ENCODE assay signal across 8 mouse cellular contexts in genomic region chr16:21644066-21644561, GRCm38 (mm10). TPM values are rescaled to one million over a fixed set of nuclear protein-coding genes. Genes with fewer than 3 reads are reported as not detected.
DNase-seq lines count a peak whose midpoint lies in the region; ATAC-seq lines count a peak whose summit lies in the region.

No protein-coding gene starts in this region.

- H3K9me3 ChIP-seq in forebrain, embryonic 14.5 days (replicated peaks; ENCODE audit: control insufficient read depth, low read length): no peaks in the 10 kb centered on the region

- no peak overlapping the region for H3K9ac ChIP-seq in forebrain, embryonic 14.5 days (ENCODE audit: low read length)

- 0 out of 2 replicates have a peak, but pooled peaks have one; percentile 46 for ATAC-seq in forebrain, embryonic 14.5 days

- intact Hi-C loops in heart, postnatal 25 days (cut with DNase I): loop anchor here (2.0 kb wide), 1 partner anchor 49 kb away; no protein-coding TSS in a partner anchor

- peaks cover 17% of the 10 kb centered on the region; the same call in 1 of the 2 replicates for H3K36me3 ChIP-seq in forebrain, embryonic 14.5 days (ENCODE audit: control insufficient read depth, insufficient read depth, low read length)

- peak; percentile 49 to 60 for DNase-seq in layer of hippocampus, postnatal 10 days (ENCODE audit: low spot score in 2 of 2)
- no peak for DNase-seq in layer of hippocampus, adult 18-20 months (ENCODE audit: low spot score in 2 of 2)
- DNase-seq in forebrain, embryonic 14.5 days (ENCODE audit: low spot score): no peak
- peak; percentile 65 for DNase-seq in heart, postnatal 25 days (ENCODE audit: low spot score)
- DNase-seq in kidney, postnatal 4 days: peak; percentile 84 to 90
- peak; percentile 73 for DNase-seq in lung, postnatal 36 days
- DNase-seq in testis, postnatal 10 days (ENCODE audit: low spot score): peak; percentile 70
- no peak for DNase-seq in adipocyte (ENCODE audit: low spot score)

- H3K4me1 ChIP-seq in forebrain, embryonic 14.5 days (ENCODE audit: control insufficient read depth, insufficient read depth, low read length): no peaks in the 10 kb centered on the region

- H3K4me2 ChIP-seq in forebrain, embryonic 14.5 days (ENCODE audit: low read length): no peak overlapping the region

- no peak overlapping the region for H3K4me3 ChIP-seq in forebrain, embryonic 14.5 days (ENCODE audit: low read depth, low read length)

- H3K27me3 ChIP-seq in forebrain, embryonic 14.5 days (replicated peaks; ENCODE audit: control insufficient read depth, insufficient read depth, low read length): no peaks in the 10 kb centered on the region

- peak overlapping the region; percentile 46; the same call in 1 of the 2 replicates for H3K27ac ChIP-seq in forebrain, embryonic 14.5 days (ENCODE audit: low read depth, low read length)

- WGBS in forebrain, embryonic 14.5 days: 62% methylated on average over 17 of the region's 17 CpGs

RNA-seq across cellular contexts. Expression of gene 2510009E07Rik, which starts 50.4 kb away (rescaled TPM):
- 10 to 100 TPM; 65.8 to 70.8 TPM for total RNA-seq in layer of hippocampus, postnatal 10 days (2021)
- 10 to 100 TPM; 38.0 to 43.8 TPM for total RNA-seq in layer of hippocampus, adult 18-20 months (2021)
- polyA plus RNA-seq in forebrain, embryonic 14.5 days (2014; fragmentation: Nextera tagmentation; extraction: Ambion mirVana): 26.2 and 33.1 TPM in 2 replicates
- 10 to 100 TPM; 27.5 to 29.8 TPM for total RNA-seq in heart, postnatal 25 days (2021)

Comparison
In these comparisons a context has a peak if more than half of its experiments do, and no peak if none do; other contexts are left out.
1. DNase-seq: peak in layer of hippocampus, postnatal 10 days (2 of 2), heart, postnatal 25 days (single experiment), kidney, postnatal 4 days (2 of 2), lung, postnatal 36 days (single experiment) and testis, postnatal 10 days (single experiment); none in layer of hippocampus, adult 18-20 months (0 of 2), forebrain, embryonic 14.5 days (single experiment) and adipocyte (single experiment).